Mouse (Mus musculus) liver, adult (tissue): ENCODE results near the gene Il9r.

Experiments used
- GATA4 ChIP-seq: IDR thresholded peaks from 2 replicates; pipeline ENCODE4 v1.6.1; 2014; ENCODE audit warnings: mild to moderate bottlenecking, low read length; ENCODE audit not compliant: insufficient replicate concordance

Il9r gene

DNA sequence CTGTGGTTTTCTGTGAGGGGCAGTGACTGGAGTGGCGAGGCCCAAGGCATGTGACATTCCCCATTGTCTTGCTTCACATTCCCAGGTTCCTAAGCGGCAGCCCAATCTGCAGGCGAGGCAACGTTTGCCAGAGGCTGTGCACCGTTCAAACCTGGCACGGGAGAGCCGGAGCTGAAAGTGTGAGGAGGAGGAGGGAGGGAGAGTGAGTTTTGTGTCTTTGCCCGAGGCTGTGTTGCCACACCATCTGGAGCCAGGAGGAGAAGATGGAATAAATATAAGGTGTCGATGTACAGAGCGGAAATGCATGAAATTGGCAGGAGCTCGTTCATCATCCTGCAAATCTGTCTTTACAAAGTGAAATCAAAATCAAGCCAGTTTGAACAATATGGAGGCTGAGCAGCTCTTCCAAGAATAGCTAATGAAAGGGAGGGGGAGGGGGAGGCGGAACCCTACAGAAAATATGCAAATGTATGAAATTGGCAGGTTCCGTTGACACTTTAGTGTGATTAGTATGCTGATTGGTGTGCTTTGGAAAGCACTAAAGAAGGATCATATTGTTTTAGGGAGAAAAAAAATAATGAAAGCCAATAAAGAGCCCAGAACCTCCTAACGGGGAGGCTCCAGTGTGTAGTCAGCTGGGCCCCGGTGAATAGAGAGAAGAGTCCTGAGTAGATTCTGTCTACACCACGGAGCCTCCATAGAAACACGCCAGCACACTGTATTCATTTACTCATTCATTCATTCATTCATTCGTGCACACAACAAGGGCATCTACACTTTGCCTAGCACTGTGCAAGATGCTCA lies 42.1 kb downstream of the Il9r start:
- TF ChIP-seq GATA4, result no peak

DNA sequence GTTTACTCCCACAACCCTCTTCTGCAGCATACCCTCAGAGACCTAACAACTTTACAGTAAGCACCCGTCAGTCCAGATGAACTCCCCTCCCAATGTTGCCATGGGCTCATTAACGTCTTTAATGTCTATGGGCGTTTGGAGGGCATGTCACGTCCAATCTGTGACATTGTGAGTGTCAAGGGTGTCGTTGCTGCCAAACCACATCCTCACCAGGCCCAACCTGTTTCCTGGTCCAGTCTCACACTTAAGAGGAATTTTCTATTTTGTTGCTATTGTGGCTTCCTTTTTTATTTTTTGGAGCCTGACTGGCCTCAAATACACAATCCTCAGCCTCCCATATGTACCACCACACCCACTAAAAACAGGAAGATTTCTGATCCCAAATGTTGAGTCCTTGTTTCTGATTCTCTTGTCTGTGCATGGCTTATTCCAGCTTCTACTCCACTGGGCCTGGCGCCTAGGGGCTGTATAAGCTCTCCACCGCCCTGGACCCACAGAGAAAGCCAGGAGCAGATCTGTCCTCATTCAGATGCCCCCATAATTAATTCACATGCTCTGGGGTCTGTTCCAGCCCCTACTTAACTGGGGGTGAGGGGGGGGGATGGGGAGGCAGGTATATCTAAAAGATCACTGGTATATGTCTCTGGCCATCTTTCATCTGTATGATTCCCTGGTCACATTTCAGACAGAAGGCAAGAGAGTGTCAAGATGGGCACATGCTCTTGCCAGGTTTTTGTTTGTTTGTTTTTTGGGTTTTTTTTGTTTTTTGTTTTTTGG lies 43.0 kb downstream of the Il9r start:
- no peak for TF ChIP-seq GATA4

DNA sequence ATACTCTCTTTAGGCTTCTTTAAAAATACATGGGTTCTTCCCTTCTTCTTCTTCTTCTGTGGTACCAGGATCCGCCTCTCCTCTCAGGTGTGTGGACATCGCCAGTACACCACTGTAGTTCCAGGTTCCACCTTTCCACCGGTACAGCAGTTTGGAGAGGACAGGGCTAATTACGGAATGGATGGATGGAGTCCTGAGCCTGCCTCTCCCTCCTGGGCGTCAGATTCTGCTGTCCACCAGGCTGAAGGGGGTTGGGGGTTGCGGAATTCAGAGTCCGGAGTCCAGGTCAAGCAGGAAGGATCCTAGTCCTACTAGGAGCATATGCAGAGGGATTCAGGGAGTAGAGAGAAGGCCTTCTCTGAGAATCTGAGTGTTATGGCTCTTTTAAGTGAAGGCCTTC lies 46.9 kb downstream of the Il9r start:
- no peak for TF ChIP-seq GATA4

DNA sequence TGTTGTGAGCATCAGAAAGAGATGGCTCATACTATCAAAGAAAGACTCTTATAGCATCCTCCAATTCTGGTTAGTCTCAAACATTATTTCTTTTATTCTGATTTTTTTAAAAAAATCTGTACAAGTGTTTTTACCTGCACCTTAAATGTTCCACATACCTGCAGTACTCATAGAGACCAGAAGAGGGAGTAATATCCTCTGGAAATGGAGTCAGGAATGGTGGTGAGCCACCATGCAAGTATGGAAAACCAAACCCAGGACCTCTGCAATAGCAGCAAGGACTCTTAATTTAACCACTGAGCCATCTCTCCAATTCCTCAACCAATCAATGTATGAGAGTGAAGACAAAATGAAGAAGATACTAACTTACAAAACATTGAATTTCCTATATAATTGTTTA lies 47.3 kb downstream of the Il9r start:
- TF ChIP-seq GATA4, result no peak

DNA sequence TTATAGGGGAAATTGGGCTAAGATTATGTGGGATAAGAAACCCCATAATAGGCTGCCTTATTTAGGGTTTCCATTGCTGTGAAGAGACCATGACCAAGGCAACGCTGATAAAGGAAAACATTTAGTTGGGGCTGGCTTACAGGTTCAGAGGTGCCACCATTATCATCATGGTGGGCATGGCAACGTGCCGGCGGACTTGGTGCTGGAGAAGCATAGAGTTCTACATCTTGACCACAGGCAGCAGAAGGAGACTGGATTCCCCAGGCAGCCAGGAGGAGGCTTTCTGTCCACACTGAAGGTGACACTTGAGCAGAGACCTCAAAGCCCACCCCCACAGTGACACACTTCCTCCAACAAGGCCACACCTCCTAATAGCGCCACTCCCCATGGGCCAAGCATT lies 48.8 kb downstream of the Il9r start:
- no peak for TF ChIP-seq GATA4

DNA sequence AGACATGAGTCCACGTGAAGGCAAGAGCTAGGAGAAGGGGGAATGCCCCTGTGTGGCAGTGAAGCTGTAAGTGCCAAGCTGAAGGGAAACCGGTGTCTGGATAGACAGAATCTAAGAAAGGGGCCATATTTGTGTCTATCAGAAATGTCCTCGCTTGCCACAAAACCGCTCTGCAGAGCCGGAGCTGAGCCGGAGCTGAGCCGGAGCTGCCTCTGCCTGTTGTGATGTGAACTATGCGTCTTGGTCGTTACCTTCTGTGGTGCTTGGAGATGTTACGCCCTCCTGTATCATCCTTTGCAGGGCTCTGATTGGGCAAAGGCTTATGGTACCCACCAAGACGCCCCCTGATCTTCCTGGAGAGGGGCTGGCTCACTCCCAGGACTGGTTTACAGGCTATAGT lies 50.5 kb downstream of the Il9r start:
- no peak for TF ChIP-seq GATA4

DNA sequence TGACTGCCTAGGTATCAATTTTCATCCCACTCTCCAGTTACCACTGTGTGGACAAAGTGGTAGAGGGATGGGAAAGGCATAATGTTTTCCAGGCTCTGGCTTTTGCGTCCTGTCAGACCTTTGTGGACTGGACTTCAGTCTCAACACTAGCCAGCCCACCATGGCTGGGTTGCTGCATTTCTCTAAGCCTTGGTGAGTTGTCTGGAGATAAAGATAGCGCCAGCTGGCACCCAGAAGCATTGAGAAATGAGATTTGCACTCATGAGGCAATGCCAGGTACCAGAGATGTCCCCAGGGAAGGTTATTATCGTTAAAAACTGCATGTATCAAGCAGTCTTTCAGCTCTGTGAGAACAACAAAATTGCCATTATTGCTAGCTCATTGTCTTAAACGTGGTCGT lies 57.3 kb downstream of the Il9r start:
- no peak for TF ChIP-seq GATA4

DNA sequence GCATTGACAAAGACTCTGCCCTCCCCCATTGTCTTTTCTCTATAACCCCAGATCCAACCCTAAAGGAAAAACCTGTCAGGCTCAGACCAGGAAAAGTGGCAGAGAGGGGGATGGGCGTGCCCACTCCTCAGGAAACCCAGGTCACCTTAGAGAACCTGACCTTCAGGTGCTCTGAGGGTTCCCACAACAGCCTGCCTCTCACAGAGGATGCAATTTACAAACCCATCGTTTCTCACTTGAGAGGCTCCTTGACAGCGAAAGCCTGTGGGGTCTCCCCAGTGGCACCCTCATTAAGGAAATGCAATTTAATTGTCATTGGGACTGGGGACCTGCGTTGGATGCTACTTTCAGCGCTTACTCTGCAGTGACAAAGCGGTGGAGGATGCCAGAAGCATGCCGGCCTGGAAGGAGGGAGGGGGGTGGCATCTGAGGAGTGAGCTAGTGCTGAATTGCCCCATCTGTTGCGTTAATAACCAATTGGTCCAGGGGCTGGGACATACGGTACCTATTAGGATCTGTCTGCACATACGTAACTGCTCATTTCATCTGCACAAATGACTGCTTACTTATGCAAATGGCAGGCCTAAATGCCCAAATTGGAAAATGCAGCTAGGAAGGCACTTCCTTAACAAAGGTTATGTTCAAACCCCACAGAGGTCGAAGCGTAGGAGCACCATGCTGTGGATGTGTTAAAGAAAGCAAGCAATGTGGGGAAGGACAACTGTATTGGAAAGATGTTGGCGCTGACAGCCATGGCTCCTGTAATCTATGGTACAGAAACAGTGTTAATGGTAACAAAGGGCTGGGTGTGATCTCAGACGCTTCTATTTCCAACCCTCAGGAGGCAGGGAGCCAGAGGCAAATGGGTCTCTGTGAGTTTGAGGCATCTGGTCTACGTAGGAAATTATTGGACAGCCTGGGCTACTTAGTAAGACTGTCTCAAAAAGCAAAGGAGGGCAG lies 58.2 kb downstream of the Il9r start:
- no peak for TF ChIP-seq GATA4

DNA sequence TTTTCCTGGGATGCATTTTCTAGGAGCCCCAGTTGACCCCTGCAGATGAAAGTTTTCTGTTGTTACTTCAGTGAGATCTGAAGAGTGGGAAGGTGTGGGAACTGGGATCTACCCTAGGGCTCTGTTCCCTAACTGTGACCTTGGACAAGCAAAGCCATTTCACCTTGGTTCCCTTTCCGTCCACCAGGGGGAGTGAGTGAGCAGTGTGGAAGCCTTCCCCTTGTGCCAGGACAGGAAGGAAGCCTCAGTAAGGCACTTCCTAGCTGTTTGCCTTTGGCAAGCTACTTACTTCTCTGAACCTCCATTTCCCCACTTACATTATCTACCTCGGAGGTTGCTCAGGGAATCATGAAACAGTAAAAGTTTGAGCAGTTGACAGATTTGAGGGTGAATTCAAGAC lies 59.0 kb downstream of the Il9r start:
- no peak for TF ChIP-seq GATA4

DNA sequence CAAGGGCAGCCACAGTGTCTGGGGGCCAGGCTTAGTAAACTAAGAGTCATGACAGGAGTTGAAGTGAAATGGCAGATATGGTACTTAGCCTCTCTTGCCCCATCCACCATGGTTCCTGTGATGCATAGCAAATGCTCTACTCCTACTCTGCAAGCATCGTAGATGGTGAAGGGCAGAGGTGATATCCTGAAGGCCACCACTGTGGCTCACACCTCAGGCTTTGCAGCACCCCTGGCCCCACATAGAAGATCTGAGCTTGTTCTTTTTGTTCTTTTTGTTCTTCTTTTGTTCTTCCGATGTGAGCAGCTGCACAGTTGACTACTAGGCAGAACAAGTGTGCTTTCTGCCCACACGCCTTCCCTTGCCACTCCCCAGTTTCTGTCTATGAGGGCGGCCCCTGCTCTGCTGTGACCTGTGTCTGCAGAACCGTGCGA lies 60.5 kb downstream of the Il9r start:
- TF ChIP-seq GATA4, result no peak

DNA sequence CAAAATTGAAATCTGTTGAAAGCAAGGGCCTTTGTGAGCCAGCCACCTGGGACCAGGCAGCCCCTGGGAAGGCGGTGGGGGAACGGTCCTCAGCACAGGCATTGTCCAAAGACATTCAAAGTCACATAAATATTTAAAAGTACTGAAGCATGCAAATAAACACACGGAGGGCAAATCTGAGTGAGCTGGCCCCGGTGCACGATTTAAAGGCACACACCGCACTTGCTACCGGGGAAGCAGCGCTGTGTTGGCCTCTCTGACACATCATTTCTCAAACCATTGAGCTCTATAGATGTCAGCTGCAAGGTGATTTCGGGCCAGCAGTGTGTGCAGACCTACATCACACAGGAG lies 61.5 kb downstream of the Il9r start:
- no peak for TF ChIP-seq GATA4

DNA sequence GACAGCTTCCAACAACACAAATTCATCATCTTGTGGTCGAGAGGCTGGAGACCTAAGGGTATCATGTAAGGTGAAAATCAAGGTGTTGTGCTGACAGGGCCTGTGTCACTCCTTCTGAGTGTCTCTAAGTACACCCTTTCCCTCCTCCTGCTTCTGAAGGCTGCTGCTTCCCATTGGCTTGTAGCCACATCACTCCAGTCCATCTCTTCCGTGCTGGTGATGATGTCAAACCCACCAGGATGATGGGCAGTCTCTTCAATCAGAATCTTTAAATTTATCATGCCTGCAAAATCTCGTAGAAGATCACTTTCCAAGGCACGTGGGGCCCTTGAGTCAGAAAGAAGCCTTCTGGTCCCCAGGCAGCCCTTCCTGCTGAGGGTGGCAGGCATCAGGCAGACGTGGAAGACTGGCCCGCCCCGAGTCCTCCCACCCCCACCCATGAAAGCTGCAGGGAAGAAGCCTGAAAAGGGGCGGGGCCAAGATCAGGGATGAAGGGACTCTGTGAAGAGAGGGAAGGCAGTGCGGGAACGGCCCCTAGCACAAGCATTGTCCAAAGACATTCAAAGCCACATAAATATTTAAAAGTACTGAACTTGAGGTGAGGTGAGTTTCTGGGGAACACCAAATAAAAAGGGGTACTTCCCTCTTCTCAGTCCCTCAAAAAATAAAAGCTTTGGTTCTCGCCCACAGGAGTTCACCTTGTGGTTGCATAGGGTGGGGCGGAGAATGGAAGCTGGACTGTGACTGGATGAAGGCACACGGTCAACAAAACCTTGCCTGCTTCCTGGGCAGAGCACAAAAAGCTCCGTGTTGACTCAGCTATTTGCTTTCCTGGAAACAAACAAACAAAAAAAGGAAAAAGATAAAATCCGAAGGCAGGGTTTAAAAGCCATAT lies 62.1 kb downstream of the Il9r start:
- TF ChIP-seq GATA4, result no peak
